Mouse (Mus musculus) stomach, embryonic 15.5 days (tissue): ENCODE results near the gene Snrpa1. TPM values are rescaled to one million over a fixed set of nuclear protein-coding genes. Genes with fewer than 3 reads are reported as not detected.

ENCODE experiments used
- polyA plus RNA-seq: library from polyadenylated mRNA; unstranded; fragments of >200 nt; fragmentation: Nextera tagmentation; extraction: Ambion mirVana; gene quantifications from 2 replicates; pipeline ENCODE4 v1.2.1, GENCODE M21; 2015

Snrpa1 gene
- polyA plus RNA-seq, 1 experiment from 2014 or later: 150 TPM

Other genes starting within 250 kb of the Snrpa1 start
- gene Pcsk6, start 197.3 kb upstream of the Snrpa1 start, polyA plus RNA-seq: 4.8 TPM in 2 replicates
- gene Gm45213, start 15.4 kb upstream of the Snrpa1 start, polyA plus RNA-seq: not detected in 2 replicates
- gene Selenos, start 20.6 kb downstream of the Snrpa1 start, polyA plus RNA-seq: 121 and 130 TPM in 2 replicates
- 12.5 and 14.0 TPM in 2 replicates for gene Chsy1, start 50.5 kb downstream of the Snrpa1 start, polyA plus RNA-seq